Mouse (Mus musculus) macrophage (primary cell): ENCODE results near the gene Rab12. TPM values are rescaled to one million over a fixed set of nuclear protein-coding genes. Genes with fewer than 3 reads are reported as not detected.

Source experiments
- H3K27ac ChIP-seq: fragments of 350-480 bp; formaldehyde crosslinking; 2 replicates; pipeline ENCODE4 v1.9.0; 2021
- H3K36me3 ChIP-seq: fragments of 350-480 bp; formaldehyde crosslinking; 2 replicates; pipeline ENCODE4 v1.9.0; 2021; ENCODE audit errors: inconsistent target
- H3K4me3 ChIP-seq: fragments of 350-480 bp; formaldehyde crosslinking; 2 replicates; pipeline ENCODE4 v1.9.0; 2021; ENCODE audit errors: inconsistent target
- H3K79me2 ChIP-seq: fragments of 350-480 bp; formaldehyde crosslinking; 2 replicates; pipeline ENCODE4 v1.9.0; 2021; ENCODE audit errors: inconsistent target
- WGBS: methylation state at CpG from one replicate; pipeline ENCODE4 v1.1.7; 2026; ENCODE audit warnings: inconsistent platforms; ENCODE audit not compliant: missing documents; 5-methylcytosine and 5-hydroxymethylcytosine counted together
- polyA plus RNA-seq: library from polyadenylated mRNA; stranded (reverse); fragments of 250-400 nt; gene quantifications from 3 replicates; pipeline ENCODE4 v1.2.4, GENCODE M21; 2018; ENCODE audit warnings: inconsistent platforms

Gene Rab12
- polyA plus RNA-seq, 1 experiment from 2014 or later = 61.2 TPM

DNA sequence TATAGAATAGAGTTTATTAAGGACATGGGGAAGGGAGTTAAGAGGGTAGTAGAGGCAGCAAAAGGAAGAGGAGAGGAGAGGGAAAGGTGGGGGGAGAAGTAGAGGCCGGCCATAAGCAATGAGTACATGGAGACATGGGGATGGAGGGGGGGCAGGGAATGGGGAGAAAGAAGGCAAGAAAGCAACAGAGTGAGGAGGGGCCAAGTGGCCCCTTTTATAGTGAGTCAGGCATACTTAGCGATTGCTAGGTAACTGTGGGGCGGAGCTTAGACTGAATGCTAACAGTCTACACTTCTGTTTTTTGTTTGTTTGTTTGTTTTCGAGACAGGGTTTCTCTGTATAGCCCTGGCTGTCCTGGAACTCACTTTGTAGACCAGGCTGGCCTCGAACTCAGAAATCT is 38.2 kb downstream of the Rab12 start:
- 81% methylated on average over 5 of the region's 5 CpGs for WGBS
- Histone ChIP-seq H3K27ac (no peak overlapping the region), H3K4me3 (no peak overlapping the region), H3K79me2 (no peaks in the 10 kb centered on the region), H3K36me3 (no peaks in the 10 kb centered on the region)

DNA sequence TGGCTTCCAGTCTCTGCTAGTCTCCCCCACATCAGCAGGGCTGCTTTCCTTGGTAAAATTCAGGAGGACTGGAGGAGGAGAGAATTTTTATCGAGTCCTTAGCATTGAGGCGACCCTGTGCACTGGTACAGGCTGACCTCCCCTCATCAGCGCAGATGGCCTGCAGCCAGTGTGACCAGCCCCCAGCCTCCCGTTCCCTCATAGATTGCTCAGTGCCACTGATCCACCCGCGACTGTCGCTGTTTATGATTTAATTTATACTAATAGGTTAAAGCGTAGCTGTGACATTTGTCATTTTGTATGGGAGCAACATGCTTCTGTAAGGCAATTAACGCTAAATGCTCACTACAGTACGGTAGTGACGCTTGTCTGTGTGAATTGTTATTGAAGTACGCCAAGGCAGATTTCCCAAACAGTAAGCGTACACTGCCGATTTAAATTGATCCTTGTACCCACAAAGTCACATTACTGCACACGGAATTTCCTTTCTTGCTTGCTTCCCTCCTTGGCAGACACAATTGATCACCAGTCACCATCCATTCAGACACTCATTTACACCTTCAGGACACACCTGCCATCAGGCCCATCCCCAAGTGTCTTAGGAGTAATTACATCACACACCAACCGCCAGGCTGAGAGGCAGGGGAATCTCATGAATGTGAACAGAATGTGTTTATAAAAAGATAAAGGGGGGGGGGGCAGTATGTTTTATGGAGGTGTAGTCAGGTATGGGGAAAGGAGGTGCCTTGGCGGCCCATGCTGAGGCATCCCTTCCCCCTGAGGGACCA is 38.8 kb downstream of the Rab12 start:
- H3K27ac ChIP-seq = no peak overlapping the region
- no peaks in the 10 kb centered on the region for H3K36me3 ChIP-seq
- no peaks in the 10 kb centered on the region for H3K79me2 ChIP-seq
- 68% methylated on average over 17 of the region's 17 CpGs for WGBS
- no peak overlapping the region for H3K4me3 ChIP-seq

DNA sequence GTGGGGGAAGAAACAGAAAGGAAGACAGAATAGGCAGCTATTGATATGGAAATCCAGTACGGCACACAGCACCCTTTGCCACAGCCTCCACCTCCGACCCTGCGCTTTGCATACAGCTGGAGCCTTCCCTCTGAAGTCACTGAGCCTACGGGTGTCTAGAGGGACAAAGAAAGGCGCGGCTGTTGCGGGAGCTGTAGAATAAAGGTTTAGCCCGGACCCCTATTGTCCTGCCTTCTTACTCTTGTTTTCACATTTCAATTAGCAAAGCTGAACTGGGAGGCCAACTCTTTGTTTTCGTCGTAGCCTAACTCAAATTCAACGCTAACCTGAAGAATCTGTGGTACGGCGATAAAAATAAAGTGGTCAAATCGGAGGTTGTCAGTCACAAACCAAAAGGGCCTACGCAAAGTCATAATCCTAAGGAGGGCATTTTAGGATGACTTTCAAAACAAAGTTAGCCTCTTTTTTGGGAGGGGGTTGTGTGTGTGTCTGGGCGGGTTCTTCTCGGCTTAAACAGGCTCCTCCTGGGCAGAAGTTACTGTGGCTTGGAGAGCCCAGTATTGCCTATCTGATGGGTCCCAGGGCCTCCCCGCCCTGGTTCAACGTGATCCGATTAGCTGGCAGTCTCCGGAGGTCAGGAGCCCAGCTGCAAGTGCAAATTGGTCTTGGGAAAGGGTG is 39.6 kb downstream of the Rab12 start:
- no peaks in the 10 kb centered on the region for H3K36me3 ChIP-seq
- WGBS = 9% methylated on average over 21 of the region's 21 CpGs

DNA sequence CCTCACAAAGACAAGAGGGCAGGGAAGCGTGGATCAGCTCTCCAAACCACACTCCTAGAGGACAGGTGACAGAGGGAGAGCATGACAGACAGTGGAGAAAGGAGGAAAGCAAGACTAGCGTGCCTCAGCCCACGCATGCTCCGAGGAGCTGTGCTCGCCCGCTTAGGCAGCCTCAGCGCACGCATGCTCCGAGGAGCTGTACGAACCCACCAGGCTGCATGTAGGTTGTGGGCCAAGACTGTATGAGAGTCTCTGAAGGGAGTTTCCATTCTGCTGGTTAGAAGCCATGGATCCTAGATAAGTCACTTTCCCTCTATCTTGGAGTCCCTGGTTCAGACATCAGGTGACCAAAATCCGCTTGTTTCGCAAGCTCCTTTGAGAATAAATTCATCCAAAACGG is 40.2 kb downstream of the Rab12 start:
- 14% methylated on average over 13 of the region's 13 CpGs for WGBS
- Histone ChIP-seq H3K4me3 (no peak overlapping the region), H3K36me3 (no peaks in the 10 kb centered on the region), H3K27ac (no peak overlapping the region), H3K79me2 (no peaks in the 10 kb centered on the region)

More for the DNA sequence above, 39.6 kb downstream of the Rab12 start:
- Histone ChIP-seq H3K4me3 (no peak overlapping the region), H3K79me2 (no peaks in the 10 kb centered on the region), H3K27ac (no peak overlapping the region)

DNA sequence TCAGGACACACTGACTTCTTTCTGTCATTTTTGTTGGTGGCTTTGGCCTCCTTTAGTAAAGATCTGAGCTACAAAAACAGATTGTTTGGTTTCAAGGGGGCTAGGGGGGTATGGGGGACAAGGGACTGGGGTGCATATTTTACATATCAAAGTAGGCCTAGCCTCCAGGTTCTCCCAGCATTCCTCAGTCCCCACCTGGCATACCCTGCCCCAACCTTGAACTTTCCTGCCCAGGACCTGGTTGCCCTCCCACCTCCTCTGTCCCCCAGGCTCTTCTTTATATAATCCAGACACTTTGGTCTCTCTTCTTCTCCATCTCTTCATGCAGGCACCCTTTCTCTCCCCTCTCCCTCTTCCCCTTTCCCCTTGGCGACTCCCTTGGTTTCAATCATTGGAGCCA is 46.3 kb downstream of the Rab12 start:
- H3K79me2 ChIP-seq = no peaks in the 10 kb centered on the region
- 100% methylated on average over 1 of the region's 1 CpGs for WGBS
- no peaks in the 10 kb centered on the region for H3K36me3 ChIP-seq

DNA sequence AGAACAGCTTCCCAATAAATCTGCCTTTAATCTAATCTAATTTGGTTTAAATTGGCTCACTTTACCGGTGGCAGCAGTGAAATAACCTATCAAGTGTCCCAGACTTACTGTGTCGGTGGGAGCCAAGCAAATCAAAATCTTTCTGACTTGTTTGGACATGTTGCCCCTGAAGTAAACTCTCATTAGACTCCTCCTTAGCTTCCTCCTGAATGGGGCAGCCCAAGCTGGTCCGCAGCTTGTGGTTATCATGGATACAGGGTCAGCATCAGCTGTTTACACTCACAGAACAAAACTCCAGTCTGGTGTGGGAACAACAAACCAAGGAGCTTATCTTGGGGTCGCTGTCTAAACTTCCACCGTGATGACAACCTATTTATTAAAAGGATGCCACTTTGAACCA is 47.8 kb downstream of the Rab12 start:
- Histone ChIP-seq H3K4me3 (no peak overlapping the region), H3K27ac (no peak overlapping the region), H3K79me2 (no peaks in the 10 kb centered on the region), H3K36me3 (no peaks in the 10 kb centered on the region)
- 71% methylated on average over 5 of the region's 5 CpGs for WGBS

More for the DNA sequence above, 46.3 kb downstream of the Rab12 start:
- Histone ChIP-seq H3K27ac (no peak overlapping the region), H3K4me3 (no peak overlapping the region)

DNA sequence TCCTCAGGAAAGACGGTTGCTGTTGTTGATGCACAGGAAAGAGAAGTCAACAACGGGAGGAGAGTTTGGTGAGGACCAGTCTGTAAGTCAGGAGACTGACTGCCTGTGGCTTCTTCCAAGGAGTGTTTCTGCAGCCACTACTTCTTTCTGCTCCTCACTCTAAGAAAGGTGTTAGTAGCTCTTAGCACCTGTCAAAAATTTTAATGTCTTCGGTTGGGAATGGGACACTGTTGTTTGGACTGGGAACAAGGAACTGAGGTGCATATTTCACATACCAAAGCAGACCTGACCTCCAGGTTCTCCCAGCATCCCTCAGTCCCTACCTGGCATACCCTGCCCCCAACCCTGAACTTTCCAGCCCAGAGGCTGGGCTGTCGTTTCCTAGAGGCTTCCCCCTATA is 48.3 kb downstream of the Rab12 start:
- H3K4me3 ChIP-seq = no peak overlapping the region
- H3K27ac ChIP-seq = no peak overlapping the region
- H3K79me2 ChIP-seq = no peaks in the 10 kb centered on the region
- H3K36me3 ChIP-seq = no peaks in the 10 kb centered on the region
- WGBS = 79% methylated on average over 4 of the region's 4 CpGs

DNA sequence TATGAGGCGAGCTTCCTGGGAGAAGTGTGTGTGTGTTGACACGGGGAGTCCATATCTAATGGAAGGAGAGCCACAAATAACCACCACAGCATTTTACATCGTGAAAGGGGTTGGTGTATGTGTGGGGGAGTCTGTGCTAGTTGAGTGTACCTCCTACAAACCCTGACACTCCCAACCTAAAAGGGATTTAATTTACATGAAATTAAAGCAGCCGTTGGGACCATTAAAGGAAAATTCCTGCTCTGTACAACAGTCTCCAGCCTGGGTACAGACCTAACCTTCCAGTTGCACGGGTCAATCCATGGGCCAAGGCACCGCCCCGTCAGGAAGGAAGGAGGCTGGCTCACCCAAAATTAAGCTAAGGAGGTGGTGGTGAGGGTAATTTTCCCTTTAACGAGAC is 49.5 kb downstream of the Rab12 start:
- H3K27ac ChIP-seq = no peak overlapping the region
- no peaks in the 10 kb centered on the region for H3K36me3 ChIP-seq
- 74% methylated on average over 8 of the region's 8 CpGs for WGBS
- H3K4me3 ChIP-seq = no peak overlapping the region
- H3K79me2 ChIP-seq = no peaks in the 10 kb centered on the region

DNA sequence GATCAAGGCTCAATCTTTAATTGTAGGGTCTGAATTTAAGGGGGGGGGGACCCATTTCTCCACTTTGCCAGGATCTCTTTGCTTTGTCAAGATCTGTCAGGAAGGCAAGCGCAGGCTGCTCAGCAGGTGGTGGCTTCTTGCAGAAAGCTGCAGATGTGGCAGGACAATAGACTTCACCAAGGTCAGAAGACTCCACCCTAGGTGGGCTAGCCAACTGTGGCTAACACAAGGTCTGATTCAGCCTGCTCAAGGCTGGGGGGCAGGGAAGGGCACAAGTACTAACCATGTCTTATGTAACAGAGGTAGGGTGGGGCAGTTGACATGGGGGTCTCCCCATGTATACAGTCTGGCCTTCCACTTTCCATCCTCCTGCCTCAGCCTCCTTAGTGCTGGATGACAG is 62.3 kb downstream of the Rab12 start:
- no peak overlapping the region for H3K27ac ChIP-seq
- no peaks in the 10 kb centered on the region for H3K36me3 ChIP-seq
- H3K4me3 ChIP-seq = no peak overlapping the region
- H3K79me2 ChIP-seq = no peaks in the 10 kb centered on the region
- 100% methylated on average over 1 of the region's 1 CpGs for WGBS

DNA sequence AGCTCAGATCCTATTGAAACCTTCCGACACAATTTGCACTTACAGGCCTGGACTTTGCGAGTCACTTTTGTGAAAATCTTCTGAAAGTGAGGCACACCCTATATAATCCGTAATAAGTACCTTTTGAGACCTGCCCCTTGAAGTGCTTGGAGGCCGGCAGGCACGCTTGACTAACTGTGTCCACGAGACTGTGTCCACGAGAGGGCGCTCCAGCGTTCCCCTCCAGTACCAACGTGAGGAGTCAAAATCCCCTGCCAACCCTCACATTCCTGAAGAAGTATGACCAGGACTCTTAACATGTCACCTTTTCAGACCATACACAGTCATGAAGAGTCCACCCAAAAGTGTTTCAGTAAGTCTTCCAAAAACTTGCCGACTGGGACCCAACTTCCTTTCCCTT is 68.4 kb downstream of the Rab12 start:
- WGBS = 2% methylated on average over 11 of the region's 11 CpGs
- Histone ChIP-seq H3K36me3 (no peaks in the 10 kb centered on the region), H3K4me3 (no peak overlapping the region), H3K27ac (no peak overlapping the region), H3K79me2 (no peaks in the 10 kb centered on the region)

DNA sequence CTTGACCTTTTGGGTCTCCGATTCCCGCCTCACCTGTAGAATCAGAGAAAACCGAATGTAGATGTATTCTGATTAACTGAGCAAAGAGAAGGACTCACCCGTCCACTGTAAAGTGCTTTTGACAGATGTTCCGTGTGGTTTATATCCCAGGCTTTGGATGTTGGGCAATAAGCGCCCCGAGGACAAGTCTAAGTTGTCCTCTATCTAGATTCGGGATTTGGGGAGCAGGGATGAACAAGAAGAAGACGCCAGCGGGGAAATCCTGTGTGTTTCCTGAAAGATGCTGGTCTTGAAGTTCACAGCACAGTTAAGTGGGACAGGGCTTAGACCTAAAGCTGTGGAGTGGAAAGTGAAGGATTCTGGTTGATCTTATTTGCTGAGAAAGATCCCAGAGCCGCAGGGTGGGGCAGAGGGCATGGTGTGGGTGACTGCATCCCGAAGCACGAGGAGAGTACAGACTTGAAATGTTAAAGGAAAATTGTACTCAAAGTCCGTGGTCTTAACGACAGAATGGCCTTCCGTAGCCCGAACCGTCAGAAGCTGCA is 68.9 kb downstream of the Rab12 start:
- Histone ChIP-seq H3K27ac (no peak overlapping the region), H3K4me3 (no peak overlapping the region), H3K79me2 (no peaks in the 10 kb centered on the region), H3K36me3 (no peaks in the 10 kb centered on the region)
- WGBS = 11% methylated on average over 14 of the region's 18 CpGs

DNA sequence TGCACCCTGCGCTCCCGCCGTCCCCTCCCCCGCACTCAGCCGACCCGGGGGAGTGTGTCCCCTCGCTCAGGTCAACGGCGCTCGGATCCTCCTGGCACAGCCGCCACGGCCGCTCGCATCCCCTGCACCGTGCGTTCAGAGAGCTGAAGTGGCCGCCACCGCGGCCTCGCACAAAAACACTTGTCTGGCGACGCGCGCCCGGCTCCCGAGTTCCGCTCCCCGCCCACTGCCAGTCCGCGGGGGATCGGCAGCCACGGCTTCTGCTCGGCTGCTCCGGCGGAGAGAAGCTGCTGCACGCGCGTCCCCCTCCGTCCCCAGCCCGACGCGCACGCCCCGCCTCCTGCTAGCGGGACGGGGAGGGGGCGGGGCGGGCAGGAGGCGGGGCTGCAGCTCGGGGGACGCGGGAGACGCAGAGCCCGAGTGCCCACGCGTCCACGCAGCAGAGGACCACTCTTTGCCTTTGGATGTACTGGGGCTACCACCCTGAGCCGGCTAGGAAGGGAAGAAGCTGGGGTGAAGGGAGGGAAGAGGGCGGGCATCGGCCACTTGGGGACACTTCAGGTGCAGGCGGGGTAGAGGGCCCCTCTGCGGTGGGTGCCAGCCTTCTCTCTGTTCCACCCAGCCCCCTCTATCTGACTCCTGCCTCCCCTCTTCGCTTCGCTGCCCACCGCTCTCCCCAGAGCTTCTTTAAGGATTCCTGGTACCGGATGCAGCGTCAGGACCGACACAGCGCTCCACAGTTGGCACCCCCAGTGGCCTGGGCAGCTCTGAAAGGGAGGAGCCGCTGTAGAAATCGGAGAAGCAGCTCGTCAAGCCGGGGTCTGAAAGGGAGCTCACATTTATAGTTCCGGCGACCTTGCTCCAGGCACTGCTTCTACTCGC is 69.8 kb downstream of the Rab12 start, which contains the start of gene Mtcl1:
Mtcl1 (minus strand) TSS at position 291 of the 882 bp plus-strand sequence.
- WGBS = under 1% methylated on average over 68 of the region's 76 CpGs
- Histone ChIP-seq H3K36me3 (no peaks in the 10 kb centered on the region), H3K4me3 (no peak within 1 kb of the TSS), H3K27ac (no peak within 1 kb of the TSS), H3K79me2 (no peaks in the 10 kb centered on the region)

DNA sequence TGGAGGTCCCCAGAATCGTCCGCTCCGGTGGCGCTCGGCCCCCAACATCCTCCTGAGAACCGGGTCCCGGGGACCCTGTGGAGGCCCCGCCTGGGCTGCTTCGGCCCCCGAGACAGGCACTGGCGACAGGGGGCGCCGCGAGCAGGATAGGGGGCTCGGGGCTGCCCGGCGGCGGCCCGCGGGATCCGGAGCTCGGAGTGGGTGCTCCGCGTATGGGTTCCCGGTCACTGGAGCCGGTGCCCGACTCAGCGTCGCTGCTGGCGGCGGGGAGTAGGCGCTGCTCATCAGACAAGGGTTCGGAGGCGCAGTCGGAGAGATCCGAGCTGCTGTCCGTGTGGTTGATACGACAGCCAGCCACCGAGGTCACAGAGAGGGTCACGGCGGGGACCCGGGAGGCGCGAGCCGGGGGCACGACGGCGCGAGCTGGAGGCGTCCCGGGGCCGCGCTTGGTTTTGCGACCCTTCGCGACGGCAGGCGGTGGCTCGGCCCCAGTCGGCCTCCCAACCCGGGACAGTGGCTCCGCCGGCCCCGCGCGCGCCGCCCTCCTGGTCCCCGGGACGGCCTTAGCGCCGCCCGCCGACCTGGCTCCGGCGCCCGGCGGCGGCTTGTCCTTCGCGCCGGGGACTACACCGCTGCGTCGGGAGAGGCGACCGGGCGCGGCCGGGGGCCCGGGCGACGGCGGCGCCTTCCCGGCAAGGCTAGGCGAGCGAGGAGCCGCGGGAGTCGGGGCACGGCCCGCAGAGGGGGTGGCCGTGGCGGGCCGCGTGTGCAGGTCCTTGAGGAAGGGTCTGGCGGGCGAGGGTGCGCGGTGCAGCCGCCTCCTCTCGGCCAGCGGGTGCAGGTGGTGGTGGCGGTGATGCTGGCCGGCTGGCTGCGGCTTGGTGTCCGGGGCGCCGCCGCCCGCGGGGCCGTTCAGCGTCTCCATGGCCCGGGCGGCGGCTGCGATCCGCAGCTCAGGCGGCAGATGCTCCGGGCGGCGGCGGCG is 70.8 kb downstream of the Rab12 start:
- H3K4me3 ChIP-seq = no peak overlapping the region
- no peaks in the 10 kb centered on the region for H3K79me2 ChIP-seq
- 1% methylated on average over 134 of the region's 136 CpGs for WGBS
- H3K36me3 ChIP-seq = no peaks in the 10 kb centered on the region
- H3K27ac ChIP-seq = no peak overlapping the region
